8 mouse cellular contexts compared by ENCODE assay signal in genomic region chr10:79852827-79853226, GRCm38 (mm10). TPM values are rescaled to one million over a fixed set of nuclear protein-coding genes. Genes with fewer than 3 reads are reported as not detected.
DNase-seq lines count a peak whose midpoint lies in the region; ATAC-seq and TF ChIP-seq lines count a peak whose summit lies in the region.

No protein-coding gene starts in this region.

- TF ChIP-seq CTCF in left cerebral cortex, adult 2 months (IDR thresholded peaks at IDR 0.05): no peak
- TF ChIP-seq CTCF in midbrain, postnatal 0 days (IDR thresholded peaks at IDR 0.05): no peak

- no peaks in the 10 kb centered on the region for H3K9me3 ChIP-seq in embryonic facial prominence, embryonic 11.5 days (replicated peaks; ENCODE audit: control insufficient read depth, low read length)
- H3K9me3 ChIP-seq in hindbrain, embryonic 16.5 days (ENCODE audit: control insufficient read depth, low read length): no peaks in the 10 kb centered on the region
- H3K9me3 ChIP-seq in midbrain, postnatal 0 days (ENCODE audit: low read length): no peaks in the 10 kb centered on the region

- peaks cover 31% of the 10 kb centered on the region for H3K4me1 ChIP-seq in embryonic facial prominence, embryonic 11.5 days (ENCODE audit: control insufficient read depth, insufficient read depth, low read length)
- H3K4me1 ChIP-seq in hindbrain, embryonic 16.5 days (ENCODE audit: control insufficient read depth, insufficient read depth, low read depth, low read length): peaks cover 42% of the 10 kb centered on the region
- H3K4me1 ChIP-seq in midbrain, postnatal 0 days (ENCODE audit: insufficient read depth, low read length): peaks cover 41% of the 10 kb centered on the region

- intact Hi-C loops in left cerebral cortex, adult 2 months (cut with DNase I): no loop called here
- intact Hi-C loops in left cerebral cortex, postnatal 10 days (cut with DNase I): no loop called here

- peak overlapping the region; percentile 84 for H3K9ac ChIP-seq in embryonic facial prominence, embryonic 11.5 days (replicated peaks; ENCODE audit: low read length)
- peak overlapping the region; percentile 68 for H3K9ac ChIP-seq in hindbrain, embryonic 16.5 days (ENCODE audit: low read depth, low read length)
- H3K9ac ChIP-seq in midbrain, postnatal 0 days (replicated peaks; ENCODE audit: low read length, poor library complexity, severe bottlenecking): peak overlapping the region; percentile 72

- H3K27me3 ChIP-seq in embryonic facial prominence, embryonic 11.5 days (ENCODE audit: control insufficient read depth, insufficient read depth, low read length): no peaks in the 10 kb centered on the region
- no peaks in the 10 kb centered on the region for H3K27me3 ChIP-seq in hindbrain, embryonic 16.5 days (replicated peaks; ENCODE audit: control insufficient read depth, insufficient read depth, low read length)
- no peaks in the 10 kb centered on the region for H3K27me3 ChIP-seq in midbrain, postnatal 0 days (ENCODE audit: insufficient read depth, low read length)

- H3K36me3 ChIP-seq in embryonic facial prominence, embryonic 11.5 days (replicated peaks; ENCODE audit: control insufficient read depth, insufficient read depth, low read depth, low read length): no peaks in the 10 kb centered on the region; the same call in 1 of the 2 replicates
- no peaks in the 10 kb centered on the region for H3K36me3 ChIP-seq in hindbrain, embryonic 16.5 days (ENCODE audit: control insufficient read depth, insufficient read depth, low read length)
- 0 out of 2 replicates have a peak, but pooled peaks cover under 1% of the 10 kb centered on the region for H3K36me3 ChIP-seq in midbrain, postnatal 0 days (ENCODE audit: insufficient read depth, low read length)

- peak overlapping the region; percentile 62 for H3K4me3 ChIP-seq in left cerebral cortex, adult 2 months
- peak overlapping the region; percentile 100 for H3K4me3 ChIP-seq in embryonic facial prominence, embryonic 11.5 days (ENCODE audit: low read depth, low read length)
- H3K4me3 ChIP-seq in hindbrain, embryonic 16.5 days (ENCODE audit: low read length): peak overlapping the region; percentile 93
- H3K4me3 ChIP-seq in midbrain, postnatal 0 days (ENCODE audit: low read depth, low read length): peak overlapping the region; percentile 38

- peak overlapping the region; percentile 79 for H3K4me2 ChIP-seq in embryonic facial prominence, embryonic 11.5 days (ENCODE audit: low read depth, low read length)
- peak overlapping the region; percentile 55 for H3K4me2 ChIP-seq in hindbrain, embryonic 16.5 days (ENCODE audit: low read length)
- peak overlapping the region; percentile 58 for H3K4me2 ChIP-seq in midbrain, postnatal 0 days (ENCODE audit: low read depth, low read length, poor library complexity, severe bottlenecking)

- H3K27ac ChIP-seq in left cerebral cortex, adult 2 months: peak overlapping the region; percentile 97
- H3K27ac ChIP-seq in embryonic facial prominence, embryonic 11.5 days (replicated peaks; ENCODE audit: low read depth, low read length): peak overlapping the region; percentile 99
- peak overlapping the region; percentile 99 for H3K27ac ChIP-seq in hindbrain, embryonic 16.5 days (ENCODE audit: low read depth, low read length)
- peak overlapping the region; percentile 99 for H3K27ac ChIP-seq in midbrain, postnatal 0 days (ENCODE audit: low read depth, low read length)

- DNase-seq in left cerebral cortex, adult 2 months (ENCODE audit: extremely low spot score in 1 of 2, low spot score in 2 of 2): no peak
- no peak for DNase-seq in left cerebral cortex, postnatal 10 days (ENCODE audit: extremely low spot score in 1 of 2, low spot score in 2 of 2)
- DNase-seq in embryonic facial prominence, embryonic 11.5 days (ENCODE audit: low spot score): no peak
- DNase-seq in midbrain, postnatal 0 days (ENCODE audit: low spot score): no peak
- no peak for DNase-seq in left cerebral cortex, adult 11 months (ENCODE audit: low spot score)
- DNase-seq in layer of hippocampus, adult 8-10 months (ENCODE audit: low spot score in 2 of 2): no peak
- DNase-seq in yolk sac, embryonic 10.5 days (ENCODE audit: low spot score): no peak

- no peak for ATAC-seq in embryonic facial prominence, embryonic 11.5 days (replicated peaks; ENCODE audit: insufficient number of reproducible peaks, low FRiP score, low TSS enrichment, low read depth)
- no peak for ATAC-seq in hindbrain, embryonic 16.5 days
- ATAC-seq in midbrain, postnatal 0 days (ENCODE audit: low FRiP score): no peak

- 30% methylated on average over 8 of the region's 8 CpGs for WGBS in embryonic facial prominence, embryonic 11.5 days
- 14% methylated on average over 8 of the region's 8 CpGs for WGBS in hindbrain, embryonic 16.5 days
- WGBS in midbrain, postnatal 0 days: 13% methylated on average over 8 of the region's 8 CpGs

RNA-seq across cellular contexts. Expression of gene Ptbp1, which starts 1.4 kb away (rescaled TPM):
- total RNA-seq in left cerebral cortex, adult 2 months (2021): 10 to 100 TPM; 55.5 to 61.7 TPM
- 10 to 100 TPM; 58.2 to 62.2 TPM for total RNA-seq in left cerebral cortex, postnatal 10 days (2021)
- polyA plus RNA-seq in embryonic facial prominence, embryonic 11.5 days (2014; fragmentation: Nextera tagmentation; extraction: Ambion mirVana): 237 and 257 TPM in 2 replicates
- polyA plus RNA-seq in hindbrain, embryonic 16.5 days (2015; fragmentation: Nextera tagmentation; extraction: Ambion mirVana): 61.2 and 79.2 TPM in 2 replicates
- 114 and 119 TPM in 2 replicates for total RNA-seq in midbrain, postnatal 0 days (2014; rRNA removed)
- 46.2 and 49.7 TPM in 2 replicates for polyA plus RNA-seq in midbrain, postnatal 0 days (2015; fragmentation: Nextera tagmentation; extraction: Ambion mirVana)
- 10 to 100 TPM; 67.7 to 76.4 (median 73.7) TPM for total RNA-seq in layer of hippocampus, adult 8-10 months (2022)

RNA-seq across cellular contexts. Expression of gene Prtn3, which starts 21.4 kb away (rescaled TPM):
- total RNA-seq in left cerebral cortex, adult 2 months (2021): 1 to 10 TPM; 1.7 to 2.6 TPM
- total RNA-seq in left cerebral cortex, postnatal 10 days (2021): 1 to 10 TPM; 4.5 to 5.2 TPM
- polyA plus RNA-seq in embryonic facial prominence, embryonic 11.5 days (2014; fragmentation: Nextera tagmentation; extraction: Ambion mirVana): 10.9 and 11.2 TPM in 2 replicates
- 10.4 and 11.2 TPM in 2 replicates for polyA plus RNA-seq in hindbrain, embryonic 16.5 days (2015; fragmentation: Nextera tagmentation; extraction: Ambion mirVana)
- 5.9 and 7.5 TPM in 2 replicates for total RNA-seq in midbrain, postnatal 0 days (2014; rRNA removed)
- polyA plus RNA-seq in midbrain, postnatal 0 days (2015; fragmentation: Nextera tagmentation; extraction: Ambion mirVana): 11.7 and 14.6 TPM in 2 replicates
- total RNA-seq in layer of hippocampus, adult 8-10 months (2022): 1 to 10 TPM; 1.2 to 2.3 (median 1.5) TPM

RNA-seq across cellular contexts. Expression of gene Plppr3, which starts 21.6 kb away (rescaled TPM):
- 10 to 100 TPM; 51.8 to 63.0 TPM for total RNA-seq in left cerebral cortex, adult 2 months (2021)
- 100 to 1,000 TPM; 135 to 142 TPM for total RNA-seq in left cerebral cortex, postnatal 10 days (2021)
- polyA plus RNA-seq in embryonic facial prominence, embryonic 11.5 days (2014; fragmentation: Nextera tagmentation; extraction: Ambion mirVana): 78.3 and 85.8 TPM in 2 replicates
- 387 and 426 TPM in 2 replicates for polyA plus RNA-seq in hindbrain, embryonic 16.5 days (2015; fragmentation: Nextera tagmentation; extraction: Ambion mirVana)
- 494 and 539 TPM in 2 replicates for total RNA-seq in midbrain, postnatal 0 days (2014; rRNA removed)
- 350 and 358 TPM in 2 replicates for polyA plus RNA-seq in midbrain, postnatal 0 days (2015; fragmentation: Nextera tagmentation; extraction: Ambion mirVana)
- total RNA-seq in layer of hippocampus, adult 8-10 months (2022): 10 to 100 TPM; 34.6 to 41.0 (median 38.0) TPM

RNA-seq across cellular contexts. Expression of gene Misp, which starts 32.0 kb away (rescaled TPM):
- total RNA-seq in left cerebral cortex, adult 2 months (2021): under 1 TPM; 0.59 to 0.89 TPM
- under 1 TPM; 0.30 to 0.51 TPM for total RNA-seq in left cerebral cortex, postnatal 10 days (2021)
- polyA plus RNA-seq in embryonic facial prominence, embryonic 11.5 days (2014; fragmentation: Nextera tagmentation; extraction: Ambion mirVana): 0.39 and 0.82 TPM in 2 replicates
- polyA plus RNA-seq in hindbrain, embryonic 16.5 days (2015; fragmentation: Nextera tagmentation; extraction: Ambion mirVana): 0.46 and 0.59 TPM in 2 replicates
- 0.24 TPM in 1 of 2 replicates, not detected in the other for total RNA-seq in midbrain, postnatal 0 days (2014; rRNA removed)
- 0.18 and 0.27 TPM in 2 replicates for polyA plus RNA-seq in midbrain, postnatal 0 days (2015; fragmentation: Nextera tagmentation; extraction: Ambion mirVana)
- 1 to 10 TPM in 2 of 4 experiments, not detected in 2; 1.6 to 1.9 TPM for total RNA-seq in layer of hippocampus, adult 8-10 months (2022)

RNA-seq across cellular contexts. Expression of gene Elane, which starts 33.2 kb away (rescaled TPM):
- total RNA-seq in left cerebral cortex, adult 2 months (2021): not detected
- total RNA-seq in left cerebral cortex, postnatal 10 days (2021): not detected
- polyA plus RNA-seq in embryonic facial prominence, embryonic 11.5 days (2014; fragmentation: Nextera tagmentation; extraction: Ambion mirVana): 0.50 and 0.88 TPM in 2 replicates
- 0.26 and 0.32 TPM in 2 replicates for polyA plus RNA-seq in hindbrain, embryonic 16.5 days (2015; fragmentation: Nextera tagmentation; extraction: Ambion mirVana)
- not detected in 2 replicates for total RNA-seq in midbrain, postnatal 0 days (2014; rRNA removed)
- polyA plus RNA-seq in midbrain, postnatal 0 days (2015; fragmentation: Nextera tagmentation; extraction: Ambion mirVana): not detected in 2 replicates
- total RNA-seq in layer of hippocampus, adult 8-10 months (2022): not detected

Comparison
In these comparisons a context has a peak if more than half of its experiments do, and no peak if none do; other contexts are left out.
1. H3K4me3 ChIP-seq: peak in every context shown above with its lines; median percentile 100 in embryonic facial prominence, embryonic 11.5 days; 93 in hindbrain, embryonic 16.5 days; 62 in left cerebral cortex, adult 2 months; 38 in midbrain, postnatal 0 days.